Mouse (Mus musculus) erythroblast, embryonic 14.5 days (primary cell): Measurements from ENCODE around the gene Smim22.

Experiments used
- GATA1 ChIP-seq: IDR thresholded peaks from 2 replicates; pipeline ENCODE4 v1.6.1; 2012; ENCODE audit warnings: low read length, inconsistent platforms, mixed read lengths
- TAL1 ChIP-seq: IDR thresholded peaks from 3 replicates; pipeline ENCODE4 v1.6.1; 2012; ENCODE audit warnings: low read length, inconsistent platforms, mixed read lengths

GRCm38 (mm10) chr16:4964731-4965391 is 42.2 kb upstream of the Smim22 start:
- no peak for TF ChIP-seq TAL1
- TF ChIP-seq GATA1: no peak
